In genomic region chr7:79934862-79935510, GRCm38 (mm10) we compare ENCODE assay signal across 7 mouse cellular contexts. TPM values are rescaled to one million over a fixed set of nuclear protein-coding genes. Genes with fewer than 3 reads are reported as not detected.
DNase-seq lines count a peak whose midpoint lies in the region; ATAC-seq and TF ChIP-seq lines count a peak whose summit lies in the region.

Gene Arpin, minus strand, starts transcription at chr7:79935359.

- DNase-seq in adrenal gland, postnatal 25 days = peak; percentile 78
- DNase-seq in embryo, embryonic 10 days (ENCODE audit: low spot score) = peak; percentile 83
- peak; percentile 68 to 72 for DNase-seq in gastrocnemius, postnatal 36 days
- DNase-seq in intestine, embryonic 14.5 days (ENCODE audit: low spot score) = peak; percentile 82
- DNase-seq in left cerebral cortex, adult 2 months (ENCODE audit: extremely low spot score in 1 of 2, low spot score in 2 of 2) = peak; percentile 43 to 58
- peak; percentile 56 for DNase-seq in right cerebral cortex, postnatal 14 days

- WGBS in intestine, embryonic 14.5 days = 2% methylated on average over 32 of the region's 32 CpGs
- 18% methylated on average over 32 of the region's 32 CpGs for whole genome bisulfite sequencing in macrophage (ENCODE audit: missing documents)

- H3K9ac ChIP-seq in intestine, embryonic 14.5 days (ENCODE audit: low read length) = peak within 1 kb of the TSS; percentile 75

- H3K79me2 ChIP-seq in macrophage (ENCODE audit: inconsistent target) = no peaks in the 10 kb centered on the region

- peak within 1 kb of the TSS; percentile 69 for H3K27ac ChIP-seq in intestine, embryonic 14.5 days (ENCODE audit: low read depth)
- peak within 1 kb of the TSS; percentile 83 for H3K27ac ChIP-seq in left cerebral cortex, adult 2 months
- peak within 1 kb of the TSS; percentile 1; the same call in 1 of the 2 replicates for H3K27ac ChIP-seq in macrophage

- intact Hi-C loops in gastrocnemius, postnatal 36 days (cut with DNase I) = loop anchor here (10.0 kb wide), 2 partner anchors 90 to 150 kb away; partner anchors contain the start of gene Zfp710
- intact Hi-C loops in left cerebral cortex, adult 2 months (cut with DNase I) = no loop called here

- H3K4me3 ChIP-seq in intestine, embryonic 14.5 days (ENCODE audit: low read depth, low read length) = peak within 1 kb of the TSS; percentile 54
- peak within 1 kb of the TSS; percentile 55 for H3K4me3 ChIP-seq in left cerebral cortex, adult 2 months
- peak within 1 kb of the TSS; percentile 33 for H3K4me3 ChIP-seq in macrophage (ENCODE audit: inconsistent target)

- ATAC-seq in intestine, embryonic 14.5 days (replicated peaks; ENCODE audit: low FRiP score, low TSS enrichment, low read depth) = peak; percentile 69

- H3K4me2 ChIP-seq in intestine, embryonic 14.5 days (ENCODE audit: low read length) = peak within 1 kb of the TSS; percentile 72

- H3K4me1 ChIP-seq in intestine, embryonic 14.5 days (replicated peaks; ENCODE audit: control insufficient read depth, insufficient read depth, low read length) = peaks cover 11% of the 10 kb centered on the region; the same call in 1 of the 2 replicates

- no peaks in the 10 kb centered on the region for H3K27me3 ChIP-seq in intestine, embryonic 14.5 days (replicated peaks; ENCODE audit: control insufficient read depth, insufficient read depth, low read length)

- no peaks in the 10 kb centered on the region for H3K9me3 ChIP-seq in intestine, embryonic 14.5 days (ENCODE audit: control insufficient read depth, low read length)

- no peaks in the 10 kb centered on the region for H3K36me3 ChIP-seq in intestine, embryonic 14.5 days (ENCODE audit: control insufficient read depth, insufficient read depth, low read length)
- H3K36me3 ChIP-seq in macrophage (ENCODE audit: inconsistent target) = no peaks in the 10 kb centered on the region

- no peak for TF ChIP-seq CTCF in left cerebral cortex, adult 2 months (IDR thresholded peaks at IDR 0.05)

RNA-seq across cellular contexts. Expression of gene Arpin, which starts in this region (rescaled TPM):
- total RNA-seq in adrenal gland, postnatal 25 days (2021) = 16.1 and 23.5 TPM in 2 replicates
- 1 to 10 TPM; 2.8 to 3.5 TPM for total RNA-seq in gastrocnemius, postnatal 36 days (2021)
- 46.7 and 51.0 TPM in 2 replicates for polyA plus RNA-seq in intestine, embryonic 14.5 days (2014; fragmentation: Nextera tagmentation; extraction: Ambion mirVana)
- 10 to 100 TPM in 1 of 2 experiments, 1 to 10 TPM in 1; 9.8 to 11.7 TPM for total RNA-seq in left cerebral cortex, adult 2 months (2021)
- total RNA-seq in macrophage (2018; cell fraction: chromatin; rRNA removed) = 1 to 10 TPM; 1.2 to 7.2 (median 2.3) TPM
- 1 to 10 TPM; 2.0 to 6.4 (median 4.5) TPM for total RNA-seq in macrophage (2018; cell fraction: cytosol; rRNA removed)
- 1 to 10 TPM; 1.4 to 4.6 (median 2.4) TPM for total RNA-seq in macrophage (2018; cell fraction: nucleus; rRNA removed)
- 3.9 to 6.0 TPM (median 5.8 TPM) in 3 replicates for polyA plus RNA-seq in macrophage (2018)

Comparison
In these comparisons a context has a peak if more than half of its experiments do, and no peak if none do; other contexts are left out.
1. Peak in every context shown above with its lines: DNase-seq, ATAC-seq, H3K4me3 ChIP-seq and H3K27ac ChIP-seq.
2. H3K27ac ChIP-seq: peak in every context shown above with its lines; median percentile 83 in left cerebral cortex, adult 2 months; 69 in intestine, embryonic 14.5 days; 1 in macrophage.